Mouse (Mus musculus): ENCODE data around the gene Gm14525. TPM values are rescaled to one million over a fixed set of nuclear protein-coding genes. Genes with fewer than 3 reads are reported as not detected.
"Not testable (repeated sequence)": the region's sequence is repeated elsewhere in the genome, so short reads cannot be mapped to it uniquely, and the experiment has no call there.

Gm14525 gene
- polyA plus RNA-seq (2016; fragmentation: Nextera tagmentation; extraction: Ambion mirVana): not detected in 2 replicates

DNA sequence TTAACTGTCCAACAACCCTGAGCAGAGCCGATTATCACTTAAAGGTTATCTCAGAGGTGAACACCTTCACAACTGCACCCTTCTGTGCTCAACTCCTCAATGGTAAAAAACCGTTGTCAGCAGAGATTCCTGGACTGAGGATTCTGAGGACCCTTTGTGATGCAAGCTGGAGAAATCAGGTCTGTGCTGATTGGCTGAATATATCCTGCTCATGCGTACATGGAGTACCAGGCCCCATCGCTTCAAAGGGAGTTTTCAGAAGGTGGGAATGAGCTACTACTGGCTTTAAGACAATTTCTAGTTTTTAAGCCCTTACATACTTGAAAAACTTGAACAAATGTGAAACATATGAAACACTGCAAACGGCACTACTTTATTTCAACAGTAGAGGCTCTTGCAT, at the start of gene Gm14525:
Gene Gm14525, minus strand, starts transcription at position 101 of the 400 bp plus-strand sequence.
- not testable (repeated sequence) for H3K9me3 ChIP-seq (replicated peaks); H3K36me3 ChIP-seq; DNase-seq (ENCODE audit: low spot score); H3K27ac ChIP-seq (replicated peaks); H3K4me1 ChIP-seq; H3K27me3 ChIP-seq (ENCODE audit: low read depth, poor library complexity, severe bottlenecking); H3K4me3 ChIP-seq
- whole genome bisulfite sequencing: 86% methylated on average over 4 of the region's 5 CpGs

Other genes starting within 250 kb of the Gm14525 start
- not detected in 2 replicates for gene Slx, start 157.1 kb downstream of the Gm14525 start, polyA plus RNA-seq (2016; fragmentation: Nextera tagmentation; extraction: Ambion mirVana)
- not detected in 2 replicates for gene Gm6121, start 233.1 kb upstream of the Gm14525 start, polyA plus RNA-seq (2016; fragmentation: Nextera tagmentation; extraction: Ambion mirVana)